Mouse (Mus musculus): ENCODE results near the gene Irf2bpl. TPM values are rescaled to one million over a fixed set of nuclear protein-coding genes. Genes with fewer than 3 reads are reported as not detected.

The Irf2bpl gene
- total and polyA plus RNA-seq, 3 experiments = 7.0 to 19.6 (median 12.1) TPM

GRCm38 (mm10) chr12:86876116-86876515 lies 8.5 kb downstream of the Irf2bpl start (continued):
- no peak for TF ChIP-seq UBTF (IDR thresholded peaks at IDR 0.05; ENCODE audit: low read depth, low read length)
- TF ChIP-seq TCF12 (IDR thresholded peaks at IDR 0.05; ENCODE audit: low read depth, low read length) = peak; percentile 42; the same call in 1 of the 2 replicates
- no peak for TF ChIP-seq ZKSCAN1 (IDR thresholded peaks at IDR 0.05; ENCODE audit: borderline replicate concordance, low read depth, low read length)
- no peak for TF ChIP-seq USF2 (conservative IDR thresholded peaks at IDR 0.05; ENCODE audit: low read depth, low read length)
- TF ChIP-seq CHD1 (IDR thresholded peaks at IDR 0.05; ENCODE audit: low read depth, low read length) = no peak
- TF ChIP-seq E2F4 (IDR thresholded peaks at IDR 0.05; ENCODE audit: insufficient replicate concordance, low read depth, low read length) = no peak
- no peak for TF ChIP-seq GABPA (IDR thresholded peaks at IDR 0.05; ENCODE audit: insufficient replicate concordance, low read depth, low read length)
- no peak for TF ChIP-seq CTCF (conservative IDR thresholded peaks at IDR 0.05 in 1 of 2, IDR thresholded peaks at IDR 0.05 in 1 of 2; ENCODE audit: low read depth in 2 of 2, low read length in 2 of 2)
- TF ChIP-seq TBP (conservative IDR thresholded peaks at IDR 0.05; ENCODE audit: low read depth, low read length) = no peak

GRCm38 (mm10) chr12:86872335-86873040 lies 12.1 kb downstream of the Irf2bpl start:
- no peak overlapping the region for H3K27ac ChIP-seq (ENCODE audit: insufficient read depth, low read depth)
- no peak for DNase-seq (ENCODE audit: extremely low read depth)
- in situ Hi-C loops (cut with MboI; ENCODE audit: low pct_ligation_motif_present, low pct_unique_long_range_greater_than_20kb, low sequenced_read_pairs) = no loop called here
- no peak for TF ChIP-seq ZNF384 (IDR thresholded peaks at IDR 0.05; ENCODE audit: low read depth, low read length)
- TF ChIP-seq PAX5 (IDR thresholded peaks at IDR 0.05; ENCODE audit: low read length) = no peak
- TF ChIP-seq SMC3 (IDR thresholded peaks at IDR 0.05; ENCODE audit: low read depth, low read length) = no peak
- no peak for TF ChIP-seq SIN3A (IDR thresholded peaks at IDR 0.05; ENCODE audit: low read length)
- no peak for TF ChIP-seq TBP (conservative IDR thresholded peaks at IDR 0.05; ENCODE audit: low read depth, low read length)
- TF ChIP-seq RAD21 (IDR thresholded peaks at IDR 0.05; ENCODE audit: low read depth, low read length) = no peak
- TF ChIP-seq USF2 (conservative IDR thresholded peaks at IDR 0.05; ENCODE audit: low read depth, low read length) = no peak
- TF ChIP-seq IRF4 (IDR thresholded peaks at IDR 0.05; ENCODE audit: low read depth, low read length) = no peak
- no peak for TF ChIP-seq NRF1 (IDR thresholded peaks at IDR 0.05; ENCODE audit: low read depth, low read length)
- no peak for TF ChIP-seq ZC3H11A (IDR thresholded peaks at IDR 0.05; ENCODE audit: low read depth, low read length)
- no peak for TF ChIP-seq POLR2AphosphoS2 (IDR thresholded peaks at IDR 0.05; ENCODE audit: low read depth, low read length)
- TF ChIP-seq MAFK (IDR thresholded peaks at IDR 0.05; ENCODE audit: insufficient replicate concordance, low read length) = no peak
- TF ChIP-seq CHD2 (IDR thresholded peaks at IDR 0.05; ENCODE audit: low read length) = no peak
- TF ChIP-seq ZKSCAN1 (IDR thresholded peaks at IDR 0.05; ENCODE audit: borderline replicate concordance, low read depth, low read length) = no peak
- no peak for TF ChIP-seq TCF12 (IDR thresholded peaks at IDR 0.05; ENCODE audit: low read depth, low read length)
- TF ChIP-seq NELFE (IDR thresholded peaks at IDR 0.05; ENCODE audit: low read depth, low read length) = no peak
- no peak for TF ChIP-seq MAX (IDR thresholded peaks at IDR 0.05; ENCODE audit: low read length)
- no peak for TF ChIP-seq JUN (IDR thresholded peaks at IDR 0.05; ENCODE audit: insufficient read depth, low read depth, low read length)
- TF ChIP-seq E2F4 (IDR thresholded peaks at IDR 0.05; ENCODE audit: insufficient replicate concordance, low read depth, low read length) = no peak
- no peaks in the 10 kb centered on the region for H3K36me3 ChIP-seq (replicated peaks in 1 of 2; ENCODE audit: control insufficient read depth in 1 of 2, insufficient read depth in 1 of 2, low read length in 1 of 2)
- H3K9me3 ChIP-seq (replicated peaks; ENCODE audit: low read length) = peaks cover 2% of the 10 kb centered on the region
- no peaks in the 10 kb centered on the region for H3K27me3 ChIP-seq (replicated peaks)
- peaks cover 12 to 28% of the 10 kb centered on the region in 2 experiments for H3K4me1 ChIP-seq (ENCODE audit: control insufficient read depth in 1 of 2, insufficient read depth in 2 of 2)
- H3K79me2 ChIP-seq (replicated peaks; ENCODE audit: control insufficient read depth, extremely low read depth, insufficient read depth, poor library complexity, severe bottlenecking) = no peaks in the 10 kb centered on the region
- dilution Hi-C loops (cut with MboI; ENCODE audit: extremely low pct_ligation_motif_present, extremely low pct_unique_long_range_greater_than_20kb, low sequenced_read_pairs) = no loop called here
- no peak overlapping the region for H3K4me2 ChIP-seq (ENCODE audit: insufficient read depth, low read depth, poor library complexity, severe bottlenecking)
- H3K9ac ChIP-seq (ENCODE audit: insufficient read depth, low read depth) = no peak overlapping the region
- no peak overlapping the region for H3K4me3 ChIP-seq (replicated peaks in 1 of 3; ENCODE audit: low read depth in 2 of 3, low read length in 2 of 3, poor library complexity in 1 of 3)

All from CH12.LX (cell line).